Mouse (Mus musculus) cortical plate, adult 2 months (tissue): Measurements from ENCODE around the gene Nprl3.

Experiments used
- CTCF ChIP-seq: fragments of 200-500 bp; IDR thresholded peaks from 2 replicates; pipeline ENCODE4 v1.5.1; 2011; ENCODE audit warnings: mild to moderate bottlenecking, control low read depth, low read length; ENCODE audit not compliant: insufficient read depth; ENCODE audit errors: extremely low read depth
- POLR2A ChIP-seq: fragments of 200-500 bp; IDR thresholded peaks from 2 replicates; pipeline ENCODE4 v1.6.1; 2011; ENCODE audit warnings: mild to moderate bottlenecking, low read length, control low read depth; ENCODE audit not compliant: insufficient read depth; ENCODE audit errors: extremely low read depth

DNA sequence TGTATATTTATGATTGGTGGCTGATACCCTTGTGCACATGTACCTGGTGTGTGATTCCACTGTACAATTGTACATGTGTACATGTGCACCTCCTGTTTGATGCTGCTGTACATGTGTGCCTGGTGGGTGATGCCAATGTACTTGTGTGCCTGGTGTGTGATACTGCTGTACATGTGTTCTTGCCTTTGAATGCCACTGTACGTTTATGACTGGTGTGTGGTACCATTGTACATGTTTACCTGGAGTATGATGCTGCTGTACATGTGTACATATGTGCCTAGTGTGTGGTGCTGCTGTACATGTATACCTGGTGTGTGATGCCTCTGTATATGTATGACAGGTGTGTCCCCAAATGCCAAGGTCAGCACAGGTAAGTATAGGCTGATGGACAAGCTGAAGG, 34.0 kb upstream of the Nprl3 start:
- TF ChIP-seq CTCF (no peak), POLR2A (no peak)
